8 mouse cellular contexts compared by ENCODE assay signal in genomic region chr14:27428573-27428972, GRCm38 (mm10). TPM values are rescaled to one million over a fixed set of nuclear protein-coding genes. Genes with fewer than 3 reads are reported as not detected.
DNase-seq lines count a peak whose midpoint lies in the region; ATAC-seq lines count a peak whose summit lies in the region.

Gene Fam208a, plus strand, starts transcription at chr14:27428834.

- peak; percentile 98 for DNase-seq in R1 (ENCODE audit: low read depth, low spot score)
- DNase-seq in cerebellum, postnatal 14 days: peak; percentile 96 to 97
- DNase-seq in frontal cortex, postnatal 14 days (ENCODE audit: low spot score in 2 of 2): peak; percentile 86 to 87
- peak; percentile 92 for DNase-seq in layer of hippocampus, postnatal 14 days (ENCODE audit: low spot score in 2 of 2)
- peak; percentile 97 for DNase-seq in lung, postnatal 10 days
- DNase-seq in ovary, postnatal 14 days (ENCODE audit: low spot score): peak; percentile 86
- peak; percentile 96 for DNase-seq in thymus, postnatal 14 days

- H3K9ac ChIP-seq in hindbrain, embryonic 13.5 days: peak within 1 kb of the TSS; percentile 91

- no peaks in the 10 kb centered on the region for H3K27me3 ChIP-seq in hindbrain, embryonic 13.5 days

- H3K27ac ChIP-seq in hindbrain, embryonic 13.5 days: peak within 1 kb of the TSS; percentile 100

- ATAC-seq in hindbrain, embryonic 13.5 days (ENCODE audit: low FRiP score): peak; percentile 96

- H3K4me2 ChIP-seq in hindbrain, embryonic 13.5 days: peak within 1 kb of the TSS; percentile 71

- peak within 1 kb of the TSS; percentile 74 for H3K4me3 ChIP-seq in hindbrain, embryonic 13.5 days

- H3K9me3 ChIP-seq in hindbrain, embryonic 13.5 days: peaks cover 11% of the 10 kb centered on the region; the same call in 1 of the 2 replicates

- H3K36me3 ChIP-seq in hindbrain, embryonic 13.5 days: peaks cover 17% of the 10 kb centered on the region

- under 1% methylated on average over 42 of the region's 43 CpGs for WGBS in hindbrain, embryonic 13.5 days

- H3K4me1 ChIP-seq in hindbrain, embryonic 13.5 days (replicated peaks): peaks cover 9% of the 10 kb centered on the region; the same call in 1 of the 2 replicates

RNA-seq across cellular contexts. Expression of gene Fam208a, which starts in this region (rescaled TPM):
- polyA plus RNA-seq in hindbrain, embryonic 13.5 days (2015; fragmentation: Nextera tagmentation; extraction: Ambion mirVana): 16.6 and 18.2 TPM in 2 replicates
- total RNA-seq in layer of hippocampus, postnatal 14 days (2021): 10 to 100 TPM; 25.9 to 27.5 TPM

Comparison
In these comparisons a context has a peak if more than half of its experiments do, and no peak if none do; other contexts are left out.
1. Peak in every context shown above with its lines: DNase-seq, ATAC-seq, H3K4me3 ChIP-seq and H3K27ac ChIP-seq.